Mouse (Mus musculus): ENCODE measurements around the gene Tpm4.

Gene Tpm4

GRCm38 (mm10) chr8:72143256-72143824 is 8.6 kb downstream of the Tpm4 start:
- DNase-seq (ENCODE audit: low spot score in 2 of 2), result no peak

- DNase-seq (ENCODE audit: low spot score in 2 of 2), result no peak
These were observed 9.7 kb downstream of the Tpm4 start for GRCm38 (mm10) chr8:72144345-72144975.

- no peak for DNase-seq (ENCODE audit: low spot score in 2 of 2)
These were observed 10.7 kb downstream of the Tpm4 start for GRCm38 (mm10) chr8:72145511-72145910.

GRCm38 (mm10) chr8:72146056-72146455 is 11.3 kb downstream of the Tpm4 start:
- no peak for DNase-seq (ENCODE audit: low spot score in 2 of 2)

GRCm38 (mm10) chr8:72146556-72146955 is 11.8 kb downstream of the Tpm4 start:
- no peak for DNase-seq (ENCODE audit: low spot score in 2 of 2)

- no peak for DNase-seq (ENCODE audit: low spot score in 2 of 2)
These were observed 12.5 kb downstream of the Tpm4 start for GRCm38 (mm10) chr8:72147266-72147665.

GRCm38 (mm10) chr8:72149056-72149455 is 14.3 kb downstream of the Tpm4 start:
- no peak for DNase-seq (ENCODE audit: low spot score in 2 of 2)

GRCm38 (mm10) chr8:72151418-72152078 is 16.8 kb downstream of the Tpm4 start:
- no peak for DNase-seq (ENCODE audit: low spot score in 2 of 2)

GRCm38 (mm10) chr8:72153382-72153781 is 18.6 kb downstream of the Tpm4 start:
- no peak for DNase-seq (ENCODE audit: low spot score in 2 of 2)

GRCm38 (mm10) chr8:72158096-72158495 is 23.3 kb downstream of the Tpm4 start:
- DNase-seq (ENCODE audit: low spot score in 2 of 2), result no peak

GRCm38 (mm10) chr8:72158726-72159125 is 24.0 kb downstream of the Tpm4 start:
- no peak for DNase-seq (ENCODE audit: low spot score in 2 of 2)

GRCm38 (mm10) chr8:72160007-72160406 is 25.2 kb downstream of the Tpm4 start:
- no peak for DNase-seq (ENCODE audit: low spot score in 2 of 2)

GRCm38 (mm10) chr8:72160707-72161697 is 26.2 kb downstream of the Tpm4 start, which contains the start of gene Rab8a:
Rab8a (plus strand) TSS chr8:72161200.
- peak; percentile 99 to 100 for DNase-seq (ENCODE audit: low spot score in 2 of 2)

- no peak for DNase-seq (ENCODE audit: low spot score in 2 of 2)
These were observed 28.0 kb downstream of the Tpm4 start for GRCm38 (mm10) chr8:72162821-72163220.

- DNase-seq (ENCODE audit: low spot score in 2 of 2), result no peak
These were observed 34.4 kb downstream of the Tpm4 start for GRCm38 (mm10) chr8:72169098-72169668.

- DNase-seq (ENCODE audit: low spot score in 2 of 2), result no peak
These were observed 35.0 kb downstream of the Tpm4 start for GRCm38 (mm10) chr8:72169681-72170249.

GRCm38 (mm10) chr8:72177346-72177925 is 42.7 kb downstream of the Tpm4 start:
- DNase-seq (ENCODE audit: low spot score in 2 of 2), result peak; percentile 83 to 85

GRCm38 (mm10) chr8:72183554-72184202 is 48.9 kb downstream of the Tpm4 start:
- DNase-seq (ENCODE audit: low spot score in 2 of 2), result no peak

GRCm38 (mm10) chr8:72187793-72188331 is 53.1 kb downstream of the Tpm4 start:
- no peak for DNase-seq (ENCODE audit: low spot score in 2 of 2)
